Mouse (Mus musculus) left cerebral cortex, postnatal 14 days (tissue): ENCODE measurements at regions not wholly inside any gene's neighbourhood (a gene's known extent, or its start where the extent isn't known, plus 50 kb on each side); places are given as distances from the start of the nearest gene placed in this dataset.
A peak's percentile ranks its signal among the peaks of the same experiment; 100 is the strongest.

Experiments used
- DNase-seq, 2 experiments: peaks; one replicate each; pipeline ENCODE4 v3.0.0; 2021 to 2022; ENCODE audit warnings: low spot score in 2 of 2, mixed read lengths in 1 of 2
- intact Hi-C: fragments of 180-260 bp; cut with DNase I; formaldehyde crosslinking; loops from one replicate; pipeline ENCODE4 v1.15.1; 2025

GRCm38 (mm10) chr3:52158788-52159260 lies 53.9 kb upstream of the Maml3 start:
- intact Hi-C loops, result no loop called here
- no peak for DNase-seq

- intact Hi-C loops, result no loop called here
- DNase-seq, result no peak
Measured at GRCm38 (mm10) chr3:52161688-52162087, 56.8 kb upstream of the Maml3 start.

- intact Hi-C loops, result no loop called here
- DNase-seq, result no peak
Measured at GRCm38 (mm10) chr3:52163990-52164389, 59.1 kb upstream of the Maml3 start.

GRCm38 (mm10) chr3:52167420-52167819 lies 62.5 kb upstream of the Maml3 start:
- intact Hi-C loops, result no loop called here
- DNase-seq, result no peak

- DNase-seq, result no peak
- intact Hi-C loops, result no loop called here
Measured at GRCm38 (mm10) chr3:52170847-52171246, 66.0 kb upstream of the Maml3 start.

DNA sequence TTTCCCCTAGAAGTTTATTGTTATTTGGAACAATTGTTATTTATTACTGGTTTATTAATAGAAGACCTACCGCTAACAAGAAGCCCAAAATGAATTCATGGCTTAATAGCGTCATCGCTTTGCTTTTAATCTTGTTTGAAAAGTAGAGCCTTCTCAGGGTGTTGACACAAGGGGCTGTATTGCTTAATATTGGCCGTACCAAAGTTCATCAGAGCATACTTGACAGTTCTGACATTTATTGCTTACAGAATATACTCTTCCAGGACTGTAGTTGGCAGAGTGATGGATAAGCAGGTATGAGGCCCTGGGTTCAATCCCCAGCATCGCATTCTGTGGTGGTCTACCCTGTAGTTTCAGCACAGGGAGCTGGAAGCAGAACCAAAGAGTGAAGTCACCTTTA lies 66.4 kb upstream of the Maml3 start:
- no peak for DNase-seq
- intact Hi-C loops, result no loop called here

DNA sequence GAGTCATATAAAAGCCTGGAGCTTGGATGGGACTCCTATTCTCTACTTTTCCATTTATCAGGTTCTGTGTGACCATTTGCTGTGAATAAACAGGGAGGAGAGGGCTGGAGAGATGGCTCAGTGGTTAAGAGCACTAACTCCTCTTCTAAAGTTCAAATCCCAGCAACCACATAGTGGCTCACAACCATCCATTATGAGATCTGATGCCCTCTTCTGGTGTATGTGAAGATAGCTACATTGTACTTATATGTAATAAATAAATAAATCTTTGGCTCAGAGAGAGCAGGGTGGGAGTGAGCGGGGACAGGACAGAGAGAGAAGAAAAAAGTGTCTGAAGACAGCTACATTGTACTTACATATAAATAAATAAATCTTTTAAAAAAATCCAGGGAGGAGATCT lies 68.6 kb upstream of the Maml3 start:
- intact Hi-C loops, result no loop called here
- no peak for DNase-seq

DNA sequence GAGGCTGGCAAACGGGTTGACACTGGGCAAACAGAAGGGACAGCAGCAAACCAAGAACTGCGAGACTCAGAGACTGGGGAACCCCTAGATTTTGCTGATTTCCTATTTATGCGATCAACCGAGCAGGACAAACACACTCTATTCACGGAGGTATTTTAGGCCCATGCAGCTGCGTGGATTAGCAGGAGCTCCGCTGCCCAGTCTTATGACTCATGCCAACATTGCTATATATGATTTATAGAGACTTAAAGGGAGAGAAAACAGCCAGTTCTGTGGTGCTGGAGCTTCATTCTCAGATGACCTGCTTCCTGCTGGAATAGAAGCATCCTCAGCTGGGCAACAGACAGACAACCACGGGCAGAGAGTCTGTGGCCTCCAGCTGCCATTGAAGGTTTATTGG lies 71.2 kb upstream of the Maml3 start:
- intact Hi-C loops, result no loop called here
- DNase-seq, result peak in 1 of 2 experiments; percentile 28

DNA sequence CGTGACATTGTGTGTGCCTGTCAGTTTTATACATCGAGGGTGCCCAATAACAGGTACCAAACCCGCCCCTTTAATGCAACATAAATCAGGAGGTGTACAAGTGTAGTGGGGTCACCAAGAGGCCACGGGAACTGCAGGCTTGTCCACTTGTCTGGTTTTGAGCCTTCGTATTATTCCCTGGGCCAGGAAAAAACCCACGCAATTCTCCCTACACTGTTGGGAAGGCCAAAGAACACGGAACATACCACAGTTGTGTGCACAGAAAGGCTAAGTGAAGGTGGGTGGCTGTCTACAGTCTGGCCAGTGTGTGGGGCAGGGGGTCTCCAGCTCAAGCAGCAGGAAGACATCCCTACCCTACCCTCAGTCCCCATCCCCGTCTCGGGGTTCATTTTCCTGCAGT lies 74.0 kb upstream of the Maml3 start:
- no peak for DNase-seq
- intact Hi-C loops, result no loop called here

DNA sequence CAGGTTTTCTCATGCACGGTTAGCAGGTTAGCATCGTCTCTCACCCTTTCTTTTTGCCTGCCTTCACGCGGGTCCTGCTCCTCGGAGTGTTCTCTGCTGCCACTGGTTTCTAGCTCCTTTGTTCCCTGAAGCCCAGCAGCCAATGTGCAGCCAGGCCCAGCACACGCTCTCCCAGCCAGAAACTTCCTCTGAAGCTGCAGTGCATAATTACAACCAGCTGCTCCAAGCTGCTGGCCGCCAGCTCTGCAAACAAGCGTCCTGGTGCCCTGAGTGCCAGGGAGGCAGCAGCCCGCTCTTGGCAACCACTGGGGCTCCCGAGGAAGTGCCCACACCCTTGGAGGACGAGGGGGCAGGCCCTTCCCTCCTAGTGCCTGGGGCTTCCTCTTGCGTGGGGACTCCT lies 74.8 kb upstream of the Maml3 start:
- intact Hi-C loops, result no loop called here
- peak; percentile 64 to 75 for DNase-seq

- DNase-seq, result no peak
- intact Hi-C loops, result no loop called here
Measured at GRCm38 (mm10) chr3:52180306-52180705, 75.4 kb upstream of the Maml3 start.

DNA sequence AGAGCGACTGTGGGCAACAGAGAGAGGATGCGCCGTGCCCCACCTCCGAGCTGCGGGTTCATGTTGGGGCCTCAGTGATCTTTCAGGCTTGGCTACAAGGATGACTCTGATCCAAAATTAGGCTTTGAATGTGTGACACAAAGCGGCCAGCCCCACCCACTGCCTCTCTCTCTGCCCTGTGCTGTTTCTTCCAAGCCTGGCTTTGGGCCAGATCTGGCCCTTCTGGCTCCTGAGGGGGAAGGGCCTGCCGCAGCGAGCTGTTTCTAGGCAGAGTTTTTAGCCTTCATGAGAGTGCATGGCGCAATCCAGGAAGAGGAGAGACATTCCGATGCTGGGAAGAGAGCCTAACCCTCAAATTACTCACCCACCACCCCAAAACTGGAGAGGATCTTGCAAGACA lies 75.9 kb upstream of the Maml3 start:
- intact Hi-C loops, result no loop called here
- DNase-seq, result peak; percentile 47 to 59

- intact Hi-C loops, result no loop called here
- no peak for DNase-seq
Measured at GRCm38 (mm10) chr3:52181326-52182101, 76.6 kb upstream of the Maml3 start.

GRCm38 (mm10) chr3:52184241-52184640 lies 79.4 kb upstream of the Maml3 start:
- no peak for DNase-seq
- intact Hi-C loops, result no loop called here

DNA sequence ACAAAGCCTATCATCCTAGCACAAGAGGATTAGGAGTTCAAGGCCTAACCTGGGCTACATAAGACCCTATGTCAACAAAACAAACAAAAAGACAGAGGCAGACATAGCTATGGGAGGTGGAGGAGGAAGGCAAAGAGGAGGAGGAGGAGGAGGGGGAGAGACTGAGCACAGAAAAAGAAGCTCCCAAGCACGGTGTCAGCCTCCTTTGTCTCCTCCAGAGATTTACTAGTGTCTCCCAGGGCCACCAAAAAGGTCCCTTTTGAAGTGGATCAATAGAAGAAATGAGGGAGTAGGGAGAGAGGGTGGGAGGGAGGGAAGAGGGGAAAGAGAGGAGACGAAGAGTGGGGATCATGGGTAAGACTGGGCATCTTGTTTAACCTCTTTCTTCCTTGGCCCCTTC lies 80.5 kb upstream of the Maml3 start:
- intact Hi-C loops, result no loop called here
- no peak for DNase-seq

GRCm38 (mm10) chr3:52187401-52187801 lies 80.7 kb upstream of the Foxo1 start:
- DNase-seq, result no peak
- intact Hi-C loops, result no loop called here

DNA sequence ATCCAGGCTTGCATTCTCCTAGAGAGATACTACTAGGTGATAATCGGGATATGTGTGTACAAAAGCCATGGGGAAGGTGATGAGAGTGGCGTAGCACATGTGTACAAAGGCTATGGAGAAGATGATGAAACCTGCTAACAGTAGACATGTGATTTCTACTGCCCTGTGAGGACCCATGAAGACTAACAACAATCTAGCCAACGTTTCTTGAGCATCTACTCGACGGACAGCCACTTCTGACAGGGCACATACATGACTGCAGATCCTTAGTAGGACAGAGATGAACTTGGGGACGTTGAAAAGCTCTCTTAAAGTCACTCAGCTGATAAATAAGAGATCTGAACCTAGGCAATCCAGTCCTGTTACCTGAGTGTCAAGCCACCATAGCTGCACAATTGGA lies 79.8 kb upstream of the Foxo1 start:
- intact Hi-C loops, result no loop called here
- no peak for DNase-seq

DNA sequence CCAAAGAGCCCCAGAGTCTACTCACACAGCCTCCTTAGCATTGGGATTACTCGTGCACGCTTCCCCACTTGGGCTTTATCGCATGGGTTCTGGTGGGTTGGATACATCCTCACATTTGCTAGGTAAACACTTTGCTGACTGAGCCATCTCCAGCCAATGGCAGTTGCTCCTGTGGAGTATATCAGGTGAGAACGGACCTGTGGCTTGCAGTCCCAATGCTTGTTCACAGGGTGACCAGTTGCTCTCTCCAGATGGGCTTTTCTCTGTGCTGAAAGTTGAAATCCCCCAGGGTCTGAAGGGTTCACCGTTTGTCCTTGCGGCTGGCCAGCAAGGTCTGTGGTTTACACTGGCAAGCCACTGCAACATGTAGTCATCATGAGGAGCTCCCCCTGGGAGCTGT lies 79.1 kb upstream of the Foxo1 start:
- no peak for DNase-seq
- intact Hi-C loops, result no loop called here

GRCm38 (mm10) chr3:52190021-52190420 lies 78.1 kb upstream of the Foxo1 start:
- intact Hi-C loops, result no loop called here
- no peak for DNase-seq

DNA sequence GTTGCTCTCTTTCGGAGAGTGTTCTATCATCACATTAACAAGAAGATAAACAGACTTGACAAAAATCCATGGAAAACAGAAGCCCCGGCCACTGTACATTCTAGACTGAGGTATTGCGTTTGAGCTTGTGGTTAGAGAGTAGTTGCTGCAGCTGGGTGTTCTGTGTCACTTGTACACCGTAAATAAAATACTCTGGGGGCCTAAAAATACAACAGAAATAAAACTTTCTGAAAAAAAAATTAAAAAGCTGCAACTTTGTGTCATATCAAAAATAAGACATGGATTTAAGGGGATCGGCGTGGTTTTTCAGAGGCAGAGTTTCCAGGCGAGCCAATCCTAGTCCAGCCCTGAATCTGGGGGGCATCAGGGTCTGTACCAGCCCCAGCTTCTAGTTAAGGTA lies 75.1 kb upstream of the Foxo1 start:
- intact Hi-C loops, result no loop called here

DNA sequence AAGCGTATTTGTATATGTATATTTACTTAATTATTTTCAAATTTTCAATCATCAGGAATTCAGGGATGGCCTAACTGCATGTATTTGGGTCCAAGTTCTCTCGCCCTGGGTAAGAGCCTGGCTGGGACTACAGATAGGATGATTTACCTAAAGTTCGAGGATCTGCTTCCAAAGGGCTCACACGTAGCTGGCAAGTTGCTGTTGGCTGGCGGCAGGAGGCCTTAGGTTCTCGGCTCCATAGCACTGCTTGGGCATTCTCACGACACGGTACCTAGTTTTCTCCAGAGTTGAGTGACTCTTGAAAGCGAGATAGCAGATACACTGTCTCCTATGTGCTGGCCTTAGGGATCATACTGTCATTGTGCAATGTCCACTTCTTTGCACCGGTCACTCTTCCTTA lies 73.9 kb upstream of the Foxo1 start:
- DNase-seq, result no peak
- intact Hi-C loops, result no loop called here

More for the DNA sequence above, 75.1 kb upstream of the Foxo1 start:
- DNase-seq, result no peak

- no peak for DNase-seq
- intact Hi-C loops, result loop anchor here (5.0 kb wide), 3 partner anchors 148 to 543 kb away; no protein-coding TSS in a partner anchor
Measured at GRCm38 (mm10) chr3:52195486-52195885, 72.7 kb upstream of the Foxo1 start.
